Mouse (Mus musculus) liver, embryonic 14.5 days (tissue): ENCODE measurements around the gene 1810055G02Rik. TPM values are rescaled to one million over a fixed set of nuclear protein-coding genes. Genes with fewer than 3 reads are reported as not detected.
A peak's percentile ranks its signal among the peaks of the same experiment; 100 is the strongest.

ENCODE experiments used
- ATAC-seq: fragments of 200-750 bp; cut with Nextera tagmentation; 2 replicates; pipeline ENCODE4 v1.8.0; 2017; ENCODE audit warnings: moderate number of reproducible peaks, mild to moderate bottlenecking, moderate library complexity; ENCODE audit not compliant: insufficient read depth
- DNase-seq, 3 experiments: peaks; one replicate each; pipeline ENCODE4 v3.0.0-alpha.2; 2012 to 2013; ENCODE audit warnings: low read depth in 3 of 3, low spot score in 3 of 3
- H3K27ac ChIP-seq: fragments of 300-500 bp; sonication (generic); 2 replicates; pipeline ENCODE4 v1.5.1; 2014; ENCODE audit warnings: moderate library complexity, mild to moderate bottlenecking, control low read depth, inconsistent platforms
- H3K27me3 ChIP-seq: fragments of 300-500 bp; sonication (generic); 2 replicates; pipeline ENCODE4 v1.6.1; 2014; ENCODE audit warnings: mild to moderate bottlenecking, low read length, moderate library complexity; ENCODE audit not compliant: control insufficient read depth, insufficient read depth
- H3K36me3 ChIP-seq: fragments of 300-500 bp; sonication (generic); replicated peaks from 2 replicates; pipeline ENCODE4 v1.6.1; 2014; ENCODE audit warnings: low read depth; ENCODE audit not compliant: control insufficient read depth, insufficient read depth
- H3K4me1 ChIP-seq, 2 experiments: fragments of 200-500 bp in 1 of 2; fragments of 300-500 bp in 1 of 2; sonication (generic) in 1 of 2; replicated peaks; 2 replicates each; pipeline ENCODE4 v1.6.1; 2012 to 2014; ENCODE audit warnings: antibody characterized with exemption in 1 of 2, inconsistent platforms in 1 of 2, low read length in 1 of 2; ENCODE audit not compliant: control insufficient read depth in 2 of 2, insufficient read depth in 2 of 2
- H3K4me2 ChIP-seq: fragments of 300-500 bp; sonication (generic); 2 replicates; pipeline ENCODE4 v1.6.1; 2014; ENCODE audit warnings: low read depth, mild to moderate bottlenecking, control low read depth, moderate library complexity
- H3K4me3 ChIP-seq, 2 experiments: fragments of 200-500 bp in 1 of 2; fragments of 300-500 bp in 1 of 2; sonication (generic) in 1 of 2; 2 replicates each; pipeline ENCODE4 v1.5.1; 2012 to 2014; ENCODE audit warnings: low read depth in 2 of 2, low read length in 2 of 2, mild to moderate bottlenecking in 2 of 2, control low read depth in 1 of 2, inconsistent platforms in 1 of 2, moderate library complexity in 1 of 2; ENCODE audit not compliant: insufficient read depth in 1 of 2
- H3K9ac ChIP-seq: fragments of 300-500 bp; sonication (generic); replicated peaks from 2 replicates; pipeline ENCODE4 v1.6.1; 2014; ENCODE audit warnings: mild to moderate bottlenecking, control low read depth, moderate library complexity
- H3K9me3 ChIP-seq: fragments of 300-500 bp; sonication (generic); 2 replicates; pipeline ENCODE4 v1.6.1; 2016; ENCODE audit warnings: low read length, mixed read lengths; ENCODE audit not compliant: control insufficient read depth
- CTCF ChIP-seq: IDR thresholded peaks from 2 replicates; pipeline ENCODE4 v1.5.1; 2016; ENCODE audit warnings: antibody characterized with exemption, low read depth, control low read depth
- EP300 ChIP-seq: IDR thresholded peaks from 2 replicates; pipeline ENCODE4 v1.6.1; 2016; ENCODE audit warnings: antibody characterized with exemption, low read depth
- WGBS: fragments of 180-500 bp; shearing (Covaris S2); extraction: QIAGEN DNeasy Blood & Tissue Kit; methylation state at CpG from one replicate; pipeline ENCODE4 v1.1.7; 2014; ENCODE audit not compliant: insufficient replicate concordance; 5-methylcytosine and 5-hydroxymethylcytosine counted together
- polyA plus RNA-seq, 2 experiments: library from polyadenylated mRNA; depleted of rRNA in 1 of 2; stranded (reverse) in 1 of 2; unstranded in 1 of 2; fragments of >200 nt; fragmentation: Nextera tagmentation in 1 of 2; extraction: Ambion mirVana in 1 of 2; gene quantifications; 2 replicates each; pipeline versions ENCODE4 v1.2.1 to v1.2.3; 2012 to 2014

Gene 1810055G02Rik
- polyA plus RNA-seq, 2 experiments = 10.8 to 11.0 TPM

GRCm38 (mm10) chr19:3686215-3686894 lies 21.7 kb upstream of the 1810055G02Rik start, which contains the start of gene Lrp5:
Gene Lrp5 (minus strand): TSS chr19:3686564.
- ATAC-seq = peak; percentile 44; the same call in 1 of the 2 replicates
- Histone ChIP-seq H3K9ac (peak within 1 kb of the TSS; percentile 53), H3K9me3 (no peaks in the 10 kb centered on the region), H3K4me1 (peaks cover 0 to 20% of the 10 kb centered on the region in 2 experiments; a peak in 3 of 4 replicates), H3K27me3 (peaks cover 10% of the 10 kb centered on the region), H3K4me2 (peak within 1 kb of the TSS; percentile 76), H3K4me3 (peak within 1 kb of the TSS; percentile 66 to 67), H3K36me3 (no peaks in the 10 kb centered on the region), H3K27ac (no peak within 1 kb of the TSS)
- no peak for TF ChIP-seq EP300
- no peak for TF ChIP-seq CTCF
- no peak for DNase-seq
- WGBS = 1% methylated on average over 71 of the region's 83 CpGs

- DNase-seq (no peak), ATAC-seq (peak; percentile 66)
- Histone ChIP-seq H3K27me3 (peaks cover 10% of the 10 kb centered on the region), H3K4me2 (no peak overlapping the region), H3K4me1 (peaks cover 0 to 18% of the 10 kb centered on the region in 2 experiments; a peak in 2 of 4 replicates), H3K9ac (no peak overlapping the region), H3K9me3 (no peaks in the 10 kb centered on the region), H3K4me3 (no peak overlapping the region), H3K27ac (no peak overlapping the region), H3K36me3 (no peaks in the 10 kb centered on the region)
- TF ChIP-seq EP300 (no peak), CTCF (peak; percentile 19; the same call in 1 of the 2 replicates)
- 20% methylated on average over 5 of the region's 5 CpGs for WGBS
These were observed 20.4 kb upstream of the 1810055G02Rik start for GRCm38 (mm10) chr19:3687676-3688171.

- peaks cover 5% of the 10 kb centered on the region for H3K27me3 ChIP-seq
- no peaks in the 10 kb centered on the region for H3K9me3 ChIP-seq
- no peak overlapping the region for H3K4me3 ChIP-seq
- H3K9ac ChIP-seq = no peak overlapping the region
- ATAC-seq (no peak), DNase-seq (no peak)
- WGBS = 70% methylated on average over 5 of the region's 5 CpGs
- TF ChIP-seq CTCF (no peak), EP300 (no peak)
- no peak overlapping the region for H3K27ac ChIP-seq
- peaks cover 0 to 16% of the 10 kb centered on the region in 2 experiments; a peak in 2 of 4 replicates for H3K4me1 ChIP-seq
- no peak overlapping the region for H3K4me2 ChIP-seq
- H3K36me3 ChIP-seq = no peaks in the 10 kb centered on the region
These were observed 16.8 kb upstream of the 1810055G02Rik start for GRCm38 (mm10) chr19:3691337-3691736.

GRCm38 (mm10) chr19:3692414-3693145 lies 15.5 kb upstream of the 1810055G02Rik start:
- H3K4me3 ChIP-seq = no peak overlapping the region
- no peaks in the 10 kb centered on the region for H3K9me3 ChIP-seq
- no peak for TF ChIP-seq EP300
- TF ChIP-seq CTCF = no peak
- DNase-seq (no peak), ATAC-seq (no peak)
- no peak overlapping the region for H3K4me2 ChIP-seq
- peaks cover 0 to 5% of the 10 kb centered on the region in 2 experiments; a peak in 1 of 4 replicates for H3K4me1 ChIP-seq
- no peak overlapping the region for H3K27ac ChIP-seq
- H3K27me3 ChIP-seq = no peaks in the 10 kb centered on the region
- H3K9ac ChIP-seq = no peak overlapping the region
- WGBS = 46% methylated on average over 6 of the region's 6 CpGs
- H3K36me3 ChIP-seq = no peaks in the 10 kb centered on the region

GRCm38 (mm10) chr19:3694476-3694875 lies 13.6 kb upstream of the 1810055G02Rik start:
- H3K9me3 ChIP-seq = no peaks in the 10 kb centered on the region
- TF ChIP-seq CTCF (no peak), EP300 (no peak)
- H3K9ac ChIP-seq = no peak overlapping the region
- DNase-seq (no peak), ATAC-seq (no peak)
- H3K36me3 ChIP-seq = no peaks in the 10 kb centered on the region
- no peak overlapping the region for H3K27ac ChIP-seq
- H3K4me1 ChIP-seq = 0 out of 4 replicates have a peak, but pooled peaks cover 0 to 2% of the 10 kb centered on the region in 2 experiments
- no peak overlapping the region for H3K4me2 ChIP-seq
- WGBS = 72% methylated on average over 2 of the region's 2 CpGs
- H3K4me3 ChIP-seq = no peak overlapping the region
- H3K27me3 ChIP-seq = no peaks in the 10 kb centered on the region
